Mouse (Mus musculus) hindbrain, postnatal 0 days (tissue): ENCODE data around the gene Snd1. TPM values are rescaled to one million over a fixed set of nuclear protein-coding genes. Genes with fewer than 3 reads are reported as not detected.

Experiments
- ATAC-seq: fragments of 200-750 bp; cut with Nextera tagmentation; 2 replicates; pipeline ENCODE4 v1.8.0; 2017; ENCODE audit warnings: mild to moderate bottlenecking, moderate TSS enrichment, moderate library complexity
- DNase-seq: peaks from one replicate; pipeline ENCODE4 v3.0.0-alpha.2; 2015; ENCODE audit warnings: low spot score
- H3K27ac ChIP-seq: fragments of 300-500 bp; sonication (generic); 2 replicates; pipeline ENCODE4 v1.5.1; 2014; ENCODE audit warnings: mild to moderate bottlenecking
- H3K27me3 ChIP-seq: fragments of 300-500 bp; sonication (generic); 2 replicates; pipeline ENCODE4 v1.6.1; 2014; ENCODE audit warnings: low read length, mixed read lengths; ENCODE audit not compliant: insufficient read depth
- H3K36me3 ChIP-seq: fragments of 300-500 bp; sonication (generic); 2 replicates; pipeline ENCODE4 v1.6.1; 2014; ENCODE audit warnings: low read length, mixed read lengths; ENCODE audit not compliant: insufficient read depth
- H3K4me1 ChIP-seq: fragments of 300-500 bp; sonication (generic); 2 replicates; pipeline ENCODE4 v1.6.1; 2014; ENCODE audit warnings: antibody characterized with exemption, low read length, mixed read lengths; ENCODE audit not compliant: insufficient read depth
- H3K4me2 ChIP-seq: fragments of 300-500 bp; sonication (generic); 2 replicates; pipeline ENCODE4 v1.6.1; 2014; ENCODE audit warnings: low read depth, mild to moderate bottlenecking, low read length, moderate library complexity, mixed read lengths
- H3K4me3 ChIP-seq: fragments of 300-500 bp; sonication (generic); 2 replicates; pipeline ENCODE4 v1.5.1; 2014; ENCODE audit warnings: low read length
- H3K9ac ChIP-seq: fragments of 300-500 bp; sonication (generic); replicated peaks from 2 replicates; pipeline ENCODE4 v1.6.1; 2014; ENCODE audit warnings: mild to moderate bottlenecking, low read length, moderate library complexity, mixed read lengths
- H3K9me3 ChIP-seq: fragments of 300-500 bp; sonication (generic); 2 replicates; pipeline ENCODE4 v1.6.1; 2016; ENCODE audit warnings: low read length, mixed read lengths
- CTCF ChIP-seq: IDR thresholded peaks from 2 replicates; pipeline ENCODE4 v1.5.1; 2016; ENCODE audit warnings: antibody characterized with exemption, control low read depth, low read depth
- WGBS: fragments of 180-500 bp; shearing (Covaris S2); extraction: QIAGEN DNeasy Blood & Tissue Kit; methylation state at CpG from one replicate; pipeline ENCODE4 v1.1.7; 2014; 5-methylcytosine and 5-hydroxymethylcytosine counted together
- polyA plus RNA-seq: library from polyadenylated mRNA; unstranded; fragments of >200 nt; fragmentation: Nextera tagmentation; extraction: Ambion mirVana; gene quantifications from 2 replicates; pipeline ENCODE4 v1.2.1, GENCODE M21; 2015
- total RNA-seq: library from RNA; depleted of rRNA; stranded (reverse); fragments of >200 nt; gene quantifications from 2 replicates; pipeline ENCODE4 v1.2.3, GENCODE M21; 2014

The Snd1 gene
- total and polyA plus RNA-seq, 2 experiments from 2014 or later, result 67.6 to 85.5 TPM

GRCm38 (mm10) chr6:28931636-28932327 lies 456.8 kb downstream of the Snd1 start:
- no peak for DNase-seq
- ATAC-seq, result peak; percentile 69
- Histone ChIP-seq H3K9me3 (no peaks in the 10 kb centered on the region), H3K4me3 (peak overlapping the region; percentile 28), H3K36me3 (no peaks in the 10 kb centered on the region), H3K4me1 (peaks cover 5% of the 10 kb centered on the region; the same call in 1 of the 2 replicates), H3K27me3 (no peaks in the 10 kb centered on the region), H3K27ac (no peak overlapping the region), H3K9ac (no peak overlapping the region), H3K4me2 (peak overlapping the region; percentile 58)
- WGBS, result 3% methylated on average over 10 of the region's 13 CpGs
- TF ChIP-seq CTCF, result no peak

DNA sequence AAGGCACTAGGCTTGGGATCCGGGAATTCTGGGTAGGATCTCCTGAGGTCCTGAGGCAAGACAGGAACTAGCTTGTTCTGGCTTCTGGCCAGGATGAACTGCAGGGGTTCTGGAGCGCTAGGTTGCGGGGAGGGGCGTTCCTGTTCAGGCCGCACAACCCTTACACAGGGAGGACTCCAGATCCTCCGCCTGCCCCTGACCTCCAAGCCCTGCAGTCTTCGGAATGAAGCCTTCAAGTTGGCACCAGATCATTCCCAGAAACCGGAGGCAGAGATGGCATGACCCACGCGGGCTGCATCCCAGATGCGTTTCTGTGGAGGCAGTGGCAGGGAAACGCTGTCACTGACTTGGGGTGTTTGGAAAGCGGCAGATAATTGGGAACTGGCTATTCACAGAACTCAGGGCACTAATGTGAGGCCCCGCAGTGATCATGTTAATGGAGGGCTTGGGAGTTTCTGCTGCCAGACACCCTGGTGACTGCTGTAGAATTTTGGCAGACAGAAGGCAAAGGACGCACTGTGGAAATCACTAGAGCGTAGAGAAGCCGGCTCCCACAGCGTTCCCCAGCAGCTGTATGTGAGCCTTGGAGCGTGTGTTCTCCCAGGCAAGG lies 457.5 kb downstream of the Snd1 start:
- peak; percentile 77 for DNase-seq
- Histone ChIP-seq H3K4me2 (peak overlapping the region; percentile 58), H3K4me3 (peak overlapping the region; percentile 28), H3K27me3 (no peaks in the 10 kb centered on the region), H3K9ac (0 out of 2 replicates have a peak overlapping the region, but pooled peaks have one; percentile 30), H3K4me1 (peaks cover 5% of the 10 kb centered on the region; the same call in 1 of the 2 replicates), H3K9me3 (no peaks in the 10 kb centered on the region), H3K36me3 (no peaks in the 10 kb centered on the region), H3K27ac (peak overlapping the region; percentile 28; the same call in 1 of the 2 replicates)
- ATAC-seq, result peak; percentile 76
- WGBS, result 2% methylated on average over 17 of the region's 19 CpGs
- TF ChIP-seq CTCF, result no peak

- Histone ChIP-seq H3K36me3 (no peaks in the 10 kb centered on the region), H3K9me3 (no peaks in the 10 kb centered on the region), H3K4me2 (no peak overlapping the region), H3K27ac (no peak overlapping the region), H3K9ac (no peak overlapping the region), H3K27me3 (no peaks in the 10 kb centered on the region), H3K4me1 (peaks cover 5% of the 10 kb centered on the region; the same call in 1 of the 2 replicates), H3K4me3 (no peak overlapping the region)
- TF ChIP-seq CTCF, result no peak
- DNase-seq, result no peak
- WGBS, result 90% methylated on average over 7 of the region's 7 CpGs
- ATAC-seq, result no peak
Measured at GRCm38 (mm10) chr6:28935736-28936135, 460.8 kb downstream of the Snd1 start.

GRCm38 (mm10) chr6:28947254-28947653 lies 472.3 kb downstream of the Snd1 start:
- no peak overlapping the region for H3K27ac ChIP-seq
- no peak for TF ChIP-seq CTCF
- DNase-seq (no peak), ATAC-seq (peak; percentile 51; the same call in 1 of the 2 replicates)
- no peak overlapping the region for H3K4me3 ChIP-seq
- WGBS, result 65% methylated on average over 9 of the region's 9 CpGs
- H3K4me1 ChIP-seq, result no peaks in the 10 kb centered on the region
- H3K9me3 ChIP-seq, result no peaks in the 10 kb centered on the region
- no peaks in the 10 kb centered on the region for H3K36me3 ChIP-seq
- H3K9ac ChIP-seq, result no peak overlapping the region
- H3K27me3 ChIP-seq, result no peaks in the 10 kb centered on the region
- no peak overlapping the region for H3K4me2 ChIP-seq

- ATAC-seq, result 0 out of 2 replicates have a peak, but pooled peaks have one; percentile 51
- H3K9ac ChIP-seq, result no peak overlapping the region
- H3K27me3 ChIP-seq, result no peaks in the 10 kb centered on the region
- no peaks in the 10 kb centered on the region for H3K4me1 ChIP-seq
- 21% methylated on average over 12 of the region's 12 CpGs for WGBS
- peak; percentile 73 for DNase-seq
- no peak overlapping the region for H3K4me3 ChIP-seq
- peak; percentile 83 for TF ChIP-seq CTCF
- H3K27ac ChIP-seq, result no peak overlapping the region
- no peak overlapping the region for H3K4me2 ChIP-seq
- H3K36me3 ChIP-seq, result no peaks in the 10 kb centered on the region
- no peaks in the 10 kb centered on the region for H3K9me3 ChIP-seq
Measured at GRCm38 (mm10) chr6:28949269-28949668, 474.3 kb downstream of the Snd1 start.

- no peaks in the 10 kb centered on the region for H3K36me3 ChIP-seq
- peak; percentile 81 for TF ChIP-seq CTCF
- no peak overlapping the region for H3K4me2 ChIP-seq
- H3K27me3 ChIP-seq, result no peaks in the 10 kb centered on the region
- DNase-seq (peak; percentile 61), ATAC-seq (0 out of 2 replicates have a peak, but pooled peaks have one; percentile 45)
- no peak overlapping the region for H3K4me3 ChIP-seq
- no peaks in the 10 kb centered on the region for H3K9me3 ChIP-seq
- H3K4me1 ChIP-seq, result no peaks in the 10 kb centered on the region
- H3K9ac ChIP-seq, result no peak overlapping the region
- H3K27ac ChIP-seq, result no peak overlapping the region
- 23% methylated on average over 11 of the region's 11 CpGs for WGBS
Measured at GRCm38 (mm10) chr6:28955581-28955980, 480.6 kb downstream of the Snd1 start.
